Mouse (Mus musculus) liver, adult 2 months (tissue): ENCODE results near the gene Dennd1c.

Experiments used
- CTCF ChIP-seq: fragments of 200-500 bp; IDR thresholded peaks from 2 replicates; pipeline ENCODE4 v1.5.1; 2011; ENCODE audit warnings: low read depth, low read length, control low read depth
- POLR2A ChIP-seq: fragments of 200-500 bp; IDR thresholded peaks from 2 replicates; pipeline ENCODE4 v1.6.1; 2011; ENCODE audit warnings: low read length, control low read depth; ENCODE audit not compliant: insufficient read depth; ENCODE audit errors: extremely low read depth

GRCm38 (mm10) chr17:57031661-57032420 is 46.5 kb downstream of the Dennd1c start:
- TF ChIP-seq CTCF = 0 out of 2 replicates have a peak, but pooled peaks have one; percentile 4
- TF ChIP-seq POLR2A = peak; percentile 93
